Mouse (Mus musculus) MEL (cell line): ENCODE measurements around the gene C1s1.

Source experiments
- CTCF ChIP-seq, 3 experiments: IDR thresholded peaks in 2 of 3; conservative IDR thresholded peaks in 1 of 3; 2 replicates each; pipeline ENCODE4 v1.5.1; 2011 to 2012; ENCODE audit warnings: low read length in 3 of 3, low read depth in 2 of 3, mild to moderate bottlenecking in 2 of 3, improper control_type of control experiment in 1 of 3, inconsistent platforms in 1 of 3, mixed read lengths in 1 of 3, moderate library complexity in 1 of 3; ENCODE audit not compliant: control insufficient read depth in 1 of 3, insufficient read depth in 1 of 3, poor library complexity in 1 of 3, severe bottlenecking in 1 of 3
- ELF1 ChIP-seq: IDR thresholded peaks from 2 replicates; pipeline ENCODE4 v1.6.1; 2014; ENCODE audit warnings: low read depth, mild to moderate bottlenecking, inconsistent platforms, low read length, improper control_type of control experiment, moderate library complexity
- EP300 ChIP-seq, 2 experiments: IDR thresholded peaks; 2 replicates each; pipeline ENCODE4 v1.6.1; 2011; ENCODE audit warnings: improper control_type of control experiment in 2 of 2, low read length in 2 of 2, low read depth in 1 of 2, mild to moderate bottlenecking in 1 of 2
- ETS1 ChIP-seq: IDR thresholded peaks from 2 replicates; pipeline ENCODE4 v1.6.1; 2012; ENCODE audit warnings: low read depth, mild to moderate bottlenecking, inconsistent platforms, low read length, improper control_type of control experiment, moderate library complexity
- GATA1 ChIP-seq: IDR thresholded peaks from 2 replicates; pipeline ENCODE4 v1.6.1; 2011; ENCODE audit warnings: low read depth, low read length, improper control_type of control experiment
- HCFC1 ChIP-seq: IDR thresholded peaks from 2 replicates; pipeline ENCODE4 v1.6.1; 2012; ENCODE audit warnings: low read depth, mild to moderate bottlenecking, inconsistent platforms, low read length, improper control_type of control experiment, moderate library complexity
- JUND ChIP-seq: IDR thresholded peaks from 2 replicates; pipeline ENCODE4 v1.6.1; 2011; ENCODE audit warnings: low read depth, mild to moderate bottlenecking, improper control_type of control experiment, low read length
- MEF2A ChIP-seq: IDR thresholded peaks from 2 replicates; pipeline ENCODE4 v1.6.1; 2014; ENCODE audit warnings: low read depth, mild to moderate bottlenecking, inconsistent platforms, low read length, improper control_type of control experiment; ENCODE audit not compliant: poor library complexity, insufficient replicate concordance, severe bottlenecking; ENCODE audit errors: extremely low read depth
- POLR2A ChIP-seq, 2 experiments: IDR thresholded peaks; 2 replicates each; pipeline ENCODE4 v1.6.1; 2011 to 2012; ENCODE audit warnings: low read length in 2 of 2, mild to moderate bottlenecking in 2 of 2, control low read depth in 1 of 2, improper control_type of control experiment in 1 of 2, low read depth in 1 of 2, moderate library complexity in 1 of 2; ENCODE audit not compliant: control insufficient read depth in 1 of 2, insufficient read depth in 1 of 2, poor library complexity in 1 of 2
- RAD21 ChIP-seq: IDR thresholded peaks from 2 replicates; pipeline ENCODE4 v1.6.1; 2011; ENCODE audit warnings: mild to moderate bottlenecking, low read depth, low read length, improper control_type of control experiment
- UBTF ChIP-seq: IDR thresholded peaks from 2 replicates; pipeline ENCODE4 v1.6.1; 2012; ENCODE audit warnings: low read depth, mild to moderate bottlenecking, inconsistent platforms, low read length, improper control_type of control experiment, moderate library complexity, borderline replicate concordance; ENCODE audit not compliant: insufficient read depth

DNA sequence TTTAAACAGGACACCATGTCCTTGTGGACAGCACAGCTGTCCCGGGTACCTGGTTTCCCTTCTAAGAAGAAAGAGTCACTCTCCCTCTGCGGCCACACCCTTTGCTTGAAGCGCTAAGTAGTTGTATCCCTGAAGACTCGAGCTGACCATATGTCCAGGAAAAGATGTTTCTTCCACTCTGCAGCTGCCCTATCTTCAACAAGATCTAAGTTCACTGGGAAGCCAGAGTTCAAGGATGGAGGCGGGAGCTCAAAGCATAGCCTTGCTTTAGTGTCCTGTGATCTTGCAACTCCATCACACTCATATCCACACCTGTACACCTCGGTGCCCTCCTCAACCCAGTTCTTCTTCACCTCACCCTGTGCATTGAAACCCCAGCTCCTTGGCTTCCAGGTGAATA, 30.2 kb downstream of the C1s1 start:
- TF ChIP-seq MEF2A (no peak), POLR2A (IDR thresholded peaks at IDR 0.05; ENCODE audit: control insufficient read depth in 1 of 2, insufficient read depth in 1 of 2, low read depth in 1 of 2, low read length in 2 of 2, poor library complexity in 1 of 2) (no peak), CTCF (IDR thresholded peaks at IDR 0.05 in 2 of 3, conservative IDR thresholded peaks at IDR 0.05 in 1 of 3; ENCODE audit: control insufficient read depth in 1 of 3, insufficient read depth in 1 of 3, low read depth in 2 of 3, low read length in 3 of 3, poor library complexity in 1 of 3, severe bottlenecking in 1 of 3) (no peak), JUND (no peak), ELF1 (no peak), UBTF (no peak), RAD21 (no peak), ETS1 (no peak), GATA1 (no peak), HCFC1 (no peak), EP300 (IDR thresholded peaks at IDR 0.05; ENCODE audit: low read depth in 1 of 2, low read length in 2 of 2) (no peak)
